Mouse (Mus musculus) G1E (cell line): ENCODE measurements around the gene Slc25a16. TPM values are rescaled to one million over a fixed set of nuclear protein-coding genes. Genes with fewer than 3 reads are reported as not detected.

Source experiments
- ATAC-seq: 2 replicates; pipeline ENCODE4 v1.8.0; 2016; ENCODE audit warnings: mild to moderate bottlenecking; ENCODE audit not compliant: insufficient number of reproducible peaks, poor library complexity, low FRiP score, severe bottlenecking; ENCODE audit errors: extremely low read depth
- DNase-seq: peaks from one replicate; pipeline ENCODE4 v3.0.0; 2012; ENCODE audit warnings: low spot score
- H3K27me3 ChIP-seq: 2 replicates; pipeline ENCODE4 v1.6.1; 2012; ENCODE audit warnings: mild to moderate bottlenecking, low read length, inconsistent platforms; ENCODE audit not compliant: insufficient read depth
- H3K36me3 ChIP-seq: replicated peaks from 2 replicates; pipeline ENCODE3; 2012; ENCODE audit warnings: mild to moderate bottlenecking, inconsistent platforms
- H3K4me1 ChIP-seq: 2 replicates; pipeline ENCODE4 v1.6.1; 2012; ENCODE audit warnings: low read depth, low read length, inconsistent platforms, mixed read lengths; ENCODE audit not compliant: insufficient read depth
- H3K4me3 ChIP-seq: 2 replicates; pipeline ENCODE4 v1.5.1; 2012; ENCODE audit warnings: low read depth, mild to moderate bottlenecking, inconsistent platforms, low read length, moderate library complexity, mixed read lengths
- H3K9me3 ChIP-seq: replicated peaks from 2 replicates; pipeline ENCODE4 v1.6.1; 2012; ENCODE audit warnings: inconsistent platforms
- CTCF ChIP-seq: IDR thresholded peaks from 2 replicates; pipeline ENCODE4 v1.5.1; 2012; ENCODE audit warnings: low read depth, low read length, inconsistent platforms, mixed read lengths
- GATA1 ChIP-seq: IDR thresholded peaks from 2 replicates; pipeline ENCODE4 v1.6.1; 2012; ENCODE audit warnings: borderline replicate concordance, low read length, inconsistent platforms, mixed read lengths
- GATA2 ChIP-seq: IDR thresholded peaks from 2 replicates; pipeline ENCODE4 v1.6.1; 2012; ENCODE audit warnings: low read depth, low read length, inconsistent platforms, borderline replicate concordance
- POLR2AphosphoS5 ChIP-seq: IDR thresholded peaks from 2 replicates; pipeline ENCODE4 v1.6.1; 2012; ENCODE audit warnings: low read depth, low read length, inconsistent platforms; ENCODE audit not compliant: insufficient replicate concordance
- TAL1 ChIP-seq: conservative IDR thresholded peaks from 2 replicates; pipeline ENCODE4 v1.6.1; 2012; ENCODE audit warnings: low read depth, low read length, inconsistent platforms, mixed read lengths
- polyA plus RNA-seq: library from polyadenylated mRNA; stranded (reverse); fragments of >175 nt; gene quantifications from 2 replicates; pipeline ENCODE4 v1.2.3, GENCODE M21; 2012
- total RNA-seq, 2 experiments: library from RNA; stranded (forward) in 1 of 2; stranded (reverse) in 1 of 2; fragments of 200-1000 nt in 1 of 2; fragments of >200 nt in 1 of 2; fragmentation: Nextera tagmentation in 1 of 2; gene quantifications; 2 replicates each; pipeline ENCODE4 v1.2.3; 2014 to 2017

Slc25a16 gene
- total and polyA plus RNA-seq, 3 experiments: 7.2 to 14.0 (median 12.1) TPM

- DNase-seq (no peak), ATAC-seq (no peak)
- H3K36me3 ChIP-seq: peaks cover 89% of the 10 kb centered on the region
- no peaks in the 10 kb centered on the region for H3K27me3 ChIP-seq
- H3K4me3 ChIP-seq: no peak overlapping the region
- no peaks in the 10 kb centered on the region for H3K4me1 ChIP-seq
- H3K9me3 ChIP-seq: no peaks in the 10 kb centered on the region
- TF ChIP-seq GATA1 (no peak), CTCF (no peak), GATA2 (no peak)
These were observed 43.5 kb downstream of the Slc25a16 start for GRCm38 (mm10) chr10:62963956-62964355.

GRCm38 (mm10) chr10:62965796-62966195, 45.4 kb downstream of the Slc25a16 start:
- DNase-seq: no peak
- no peaks in the 10 kb centered on the region for H3K4me1 ChIP-seq
- no peaks in the 10 kb centered on the region for H3K27me3 ChIP-seq
- no peak for ATAC-seq
- no peak overlapping the region for H3K4me3 ChIP-seq
- peaks cover 89% of the 10 kb centered on the region for H3K36me3 ChIP-seq
- TF ChIP-seq GATA2 (no peak), GATA1 (no peak)
- no peaks in the 10 kb centered on the region for H3K9me3 ChIP-seq

GRCm38 (mm10) chr10:62966291-62966690, 45.9 kb downstream of the Slc25a16 start:
- Histone ChIP-seq H3K4me1 (no peaks in the 10 kb centered on the region), H3K9me3 (no peaks in the 10 kb centered on the region), H3K36me3 (peaks cover 87% of the 10 kb centered on the region), H3K4me3 (no peak overlapping the region), H3K27me3 (no peaks in the 10 kb centered on the region)
- TF ChIP-seq GATA2: no peak
- no peak for TF ChIP-seq CTCF
- no peak for TF ChIP-seq POLR2AphosphoS5
- TF ChIP-seq GATA1: no peak
- TF ChIP-seq TAL1: no peak
- ATAC-seq (no peak), DNase-seq (no peak)

GRCm38 (mm10) chr10:62971821-62972220, 51.4 kb downstream of the Slc25a16 start:
- Histone ChIP-seq H3K9me3 (no peaks in the 10 kb centered on the region), H3K36me3 (peaks cover 73% of the 10 kb centered on the region), H3K27me3 (no peaks in the 10 kb centered on the region), H3K4me1 (no peaks in the 10 kb centered on the region), H3K4me3 (no peak overlapping the region)
- ATAC-seq (no peak), DNase-seq (no peak)
- no peak for TF ChIP-seq CTCF
- TF ChIP-seq GATA2: no peak
- TF ChIP-seq GATA1: no peak
- TF ChIP-seq TAL1: no peak
- no peak for TF ChIP-seq POLR2AphosphoS5

GRCm38 (mm10) chr10:62979667-62980038, 59.2 kb downstream of the Slc25a16 start:
- H3K4me3 ChIP-seq: peak overlapping the region; percentile 76
- H3K4me1 ChIP-seq: peaks cover 8% of the 10 kb centered on the region
- H3K9me3 ChIP-seq: no peaks in the 10 kb centered on the region
- no peaks in the 10 kb centered on the region for H3K27me3 ChIP-seq
- peaks cover 22% of the 10 kb centered on the region for H3K36me3 ChIP-seq
- TF ChIP-seq GATA2 (no peak), GATA1 (no peak), CTCF (no peak), TAL1 (no peak), POLR2AphosphoS5 (no peak)
- DNase-seq: no peak
- ATAC-seq: no peak

GRCm38 (mm10) chr10:62980039-62980954, 59.9 kb downstream of the Slc25a16 start, which contains the start of gene Rufy2:
Rufy2 (plus strand) TSS chr10:62980223.
- H3K27me3 ChIP-seq: no peaks in the 10 kb centered on the region

More at GRCm38 (mm10) chr10:62980039-62980954, 59.9 kb downstream of the Slc25a16 start, which contains the start of gene Rufy2:
- Histone ChIP-seq H3K36me3 (peaks cover 26% of the 10 kb centered on the region), H3K4me3 (peak within 1 kb of the TSS; percentile 76), H3K4me1 (peaks cover 8% of the 10 kb centered on the region), H3K9me3 (no peaks in the 10 kb centered on the region)
- peak; percentile 55 for DNase-seq
- ATAC-seq: 0 out of 2 replicates have a peak, but pooled peaks have one; percentile 28
- TF ChIP-seq TAL1: no peak
- no peak for TF ChIP-seq GATA1
- TF ChIP-seq GATA2: no peak
- no peak for TF ChIP-seq POLR2AphosphoS5
- TF ChIP-seq CTCF: no peak
